Mouse (Mus musculus) gastrocnemius, adult 18-20 months (tissue): ENCODE measurements around the gene Olfr786. TPM values are rescaled to one million over a fixed set of nuclear protein-coding genes. Genes with fewer than 3 reads are reported as not detected.

ENCODE experiments used
- DNase-seq: peaks from one replicate; pipeline ENCODE4 v3.0.0; 2021; ENCODE audit warnings: low spot score
- long read RNA-seq, 2 experiments: library from polyadenylated mRNA; stranded (forward); transcript quantifications; one replicate each; pipeline ENCODE4 v2.0.0; 2021
- total RNA-seq, 2 experiments: library from RNA; stranded (reverse); gene quantifications; 2 replicates each; pipeline ENCODE4 v1.2.3; 2021

Gene Olfr786
- total RNA-seq, result not detected
- long read RNA-seq, experiment 1, result 0 reads
- long read RNA-seq, experiment 2, result 0 reads

DNA sequence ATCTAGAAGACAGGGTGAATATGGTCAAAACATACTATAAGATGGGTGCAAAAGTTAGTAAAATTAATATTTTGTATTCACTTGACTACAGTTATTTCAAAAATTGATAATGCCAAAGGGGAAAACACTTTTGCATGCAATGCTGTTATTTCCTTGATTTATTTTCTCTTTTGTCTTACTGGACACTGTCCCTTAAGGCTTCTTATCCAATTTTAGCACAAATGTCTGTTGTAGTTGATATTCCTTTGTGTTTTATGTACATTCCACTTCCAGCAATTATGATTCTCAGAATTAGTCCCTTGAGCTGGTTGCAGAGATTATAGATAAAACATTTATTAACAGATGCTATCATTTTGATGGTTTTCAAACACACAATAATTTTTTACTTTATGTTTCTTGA, at the start of gene Olfr786:
Gene Olfr786, plus strand, starts transcription at position 301 of the 400 bp plus-strand sequence.
- no peak for DNase-seq

DNA sequence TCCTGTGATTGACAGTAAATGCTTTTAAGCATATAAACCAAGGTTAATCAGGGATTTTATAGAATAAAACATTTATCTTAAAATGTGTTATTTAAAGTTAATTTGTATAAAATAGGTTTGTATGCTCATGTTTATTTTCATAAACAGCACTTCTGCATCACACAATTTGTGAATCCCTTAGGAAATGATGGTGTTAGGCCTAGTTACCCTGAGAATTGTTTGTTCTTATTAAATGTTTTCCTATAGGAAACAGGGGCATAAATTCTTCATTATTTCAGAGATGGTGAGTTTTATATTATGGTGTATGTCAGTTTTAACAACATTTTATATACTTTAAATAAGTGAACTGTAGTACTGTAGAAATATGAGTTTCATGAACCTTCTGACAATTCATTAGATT, 43.3 kb upstream of the Olfr786 start, which contains the start of gene Olfr784:
Gene Olfr784, plus strand, starts transcription at position 301 of the 400 bp plus-strand sequence.
- no peak for DNase-seq

GRCm38 (mm10) chr10:129400892-129401291, 26.2 kb upstream of the Olfr786 start:
- no peak for DNase-seq

- DNase-seq, result no peak
Measured at GRCm38 (mm10) chr10:129405126-129405525, 22.0 kb upstream of the Olfr786 start, which contains the start of gene Olfr785. Gene Olfr785, plus strand, starts transcription at chr10:129405426.

DNA sequence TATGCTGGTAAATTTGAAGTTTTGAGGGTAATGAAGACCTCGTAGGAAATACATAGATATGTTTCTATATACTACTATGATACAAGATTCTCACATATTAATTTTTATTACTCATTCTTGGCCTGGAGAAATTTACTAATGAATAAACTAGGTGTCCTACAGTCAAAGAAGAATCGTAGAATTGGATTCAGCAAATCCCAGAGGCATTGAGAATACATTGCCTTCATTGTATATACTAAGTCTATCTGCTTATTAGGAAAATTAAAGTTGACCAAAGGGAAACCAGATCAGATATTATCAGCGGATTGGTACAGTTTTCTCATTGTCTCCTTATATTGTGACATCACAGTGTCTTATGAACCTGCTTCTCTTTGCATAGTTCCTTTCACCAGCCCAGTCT, 34.5 kb downstream of the Olfr786 start, which contains the start of gene Olfr787:
Gene Olfr787, plus strand, starts transcription at position 301 of the 400 bp plus-strand sequence.
- DNase-seq, result no peak

DNA sequence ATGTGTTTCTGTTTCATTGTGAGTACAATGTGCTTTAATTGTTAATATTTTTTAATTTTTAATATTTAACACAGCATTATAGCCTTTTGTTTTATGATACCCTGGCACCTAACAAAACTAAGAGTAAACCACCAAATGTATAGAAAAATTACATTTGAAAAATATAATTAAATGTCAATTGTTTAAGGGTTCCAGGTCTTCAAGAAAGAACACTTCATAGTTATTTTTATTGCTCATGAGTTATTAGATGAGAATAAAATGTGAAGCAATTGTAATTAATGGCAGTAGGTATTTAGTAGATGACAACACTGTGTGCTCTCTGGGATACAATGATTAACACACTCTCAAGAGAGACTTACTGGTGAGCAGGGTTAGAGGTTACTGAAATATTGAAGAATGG, 43.6 kb downstream of the Olfr786 start, which contains the start of gene Olfr788:
Gene Olfr788, plus strand, starts transcription at position 301 of the 400 bp plus-strand sequence.
- no peak for DNase-seq

DNA sequence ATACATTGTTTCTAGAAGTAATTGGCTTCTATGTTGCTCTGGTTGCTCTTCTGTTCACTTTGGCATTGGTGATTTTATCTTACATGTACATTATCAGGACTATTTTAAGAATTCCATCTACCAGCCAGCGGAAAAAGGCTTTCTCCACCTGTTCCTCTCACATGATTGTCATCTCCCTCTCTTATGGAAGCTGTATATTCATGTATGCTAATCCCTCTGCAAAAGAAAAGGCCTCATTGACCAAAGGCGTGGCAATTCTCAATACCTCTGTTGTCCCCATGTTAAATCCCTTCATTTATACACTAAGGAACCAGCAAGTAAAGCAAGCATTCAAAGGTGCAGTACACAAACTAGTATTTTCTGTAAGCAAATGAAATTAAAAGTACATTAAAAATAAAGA, 46.1 kb downstream of the Olfr786 start:
- no peak for DNase-seq

DNA sequence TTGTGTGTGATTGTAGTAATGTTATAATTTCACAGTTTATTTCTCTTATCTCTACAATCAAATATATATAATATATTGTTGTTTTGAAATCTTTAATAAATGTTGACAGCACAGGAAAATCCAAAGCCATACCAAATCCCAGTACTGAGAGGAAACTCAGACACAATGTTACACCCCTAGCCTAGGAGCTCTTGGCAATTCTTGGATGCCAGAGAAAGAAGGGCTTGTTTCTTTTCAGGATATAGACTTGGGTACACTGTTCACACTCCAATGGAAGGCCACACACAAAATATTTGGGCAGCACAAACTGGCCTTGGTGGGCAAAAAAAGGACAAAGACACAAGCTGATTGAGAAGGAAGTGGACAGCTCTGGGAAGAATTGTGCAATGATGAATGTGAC, 46.6 kb downstream of the Olfr786 start:
- DNase-seq, result no peak

DNA sequence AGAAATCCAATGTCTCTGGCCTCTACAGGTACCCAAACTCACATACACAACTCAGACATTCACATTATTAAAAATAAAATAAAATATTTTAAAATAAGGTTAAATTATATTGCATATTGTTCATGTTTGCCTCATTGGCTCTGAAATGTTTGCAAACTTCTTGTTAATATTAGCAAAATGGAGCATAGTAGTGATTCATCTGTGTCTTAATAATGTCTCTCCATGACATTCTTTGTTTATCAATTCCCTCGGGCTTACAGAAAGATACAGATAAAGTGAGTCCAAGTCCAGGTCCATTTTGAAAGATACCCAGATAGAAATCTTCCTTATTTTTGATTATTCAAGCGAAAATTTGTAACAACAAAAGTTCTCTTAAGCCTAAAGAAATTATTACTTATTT, 57.3 kb downstream of the Olfr786 start, which contains the start of gene Olfr789:
Gene Olfr789, plus strand, starts transcription at position 301 of the 400 bp plus-strand sequence.
- no peak for DNase-seq

Other genes starting within 250 kb of the Olfr786 start
- not detected for gene Olfr772, start 249.4 kb upstream of the Olfr786 start, total RNA-seq
- gene Olfr773, start 239.9 kb upstream of the Olfr786 start, total RNA-seq, result not detected
- not detected for gene Olfr774, start 191.1 kb upstream of the Olfr786 start, total RNA-seq
- gene Olfr775, start 178.9 kb upstream of the Olfr786 start, total RNA-seq, result not detected
- gene Olfr776, start 168.2 kb upstream of the Olfr786 start, total RNA-seq, result not detected
- gene Olfr777, start 155.8 kb upstream of the Olfr786 start, total RNA-seq, result not detected
- not detected for gene Olfr780, start 109.2 kb upstream of the Olfr786 start, total RNA-seq
- not detected for gene Olfr781, start 98.5 kb upstream of the Olfr786 start, total RNA-seq
- gene Olfr782, start 78.5 kb upstream of the Olfr786 start, total RNA-seq, result not detected
- gene Olfr784, start 43.2 kb upstream of the Olfr786 start, total RNA-seq, result not detected
- not detected for gene Olfr785, start 21.9 kb upstream of the Olfr786 start, total RNA-seq
- gene Olfr787, start 34.6 kb downstream of the Olfr786 start, total RNA-seq, result not detected
- not detected for gene Olfr788, start 43.7 kb downstream of the Olfr786 start, total RNA-seq
- gene Olfr789, start 57.4 kb downstream of the Olfr786 start, total RNA-seq, result not detected
- not detected for gene Olfr790, start 71.2 kb downstream of the Olfr786 start, total RNA-seq
- gene Olfr791, start 94.5 kb downstream of the Olfr786 start, total RNA-seq, result not detected
- gene Olfr792, start 111.9 kb downstream of the Olfr786 start, total RNA-seq, result not detected
- not detected for gene Olfr794, start 140.3 kb downstream of the Olfr786 start, total RNA-seq
- not detected for gene Olfr796, start 185.3 kb downstream of the Olfr786 start, total RNA-seq
- not detected for gene Olfr798, start 200.6 kb downstream of the Olfr786 start, total RNA-seq
- gene Olfr799, start 210.2 kb downstream of the Olfr786 start, total RNA-seq, result not detected
- gene Olfr800, start 230.4 kb downstream of the Olfr786 start, total RNA-seq, result not detected
- gene Olfr801, start 246.6 kb downstream of the Olfr786 start, total RNA-seq, result not detected